Mouse (Mus musculus) embryo, embryonic 11 days (tissue): ENCODE data around the gene Olfr1000.
A peak's percentile ranks its signal among the peaks of the same experiment; 100 is the strongest.
"Not testable (repeated sequence)": the region's sequence is repeated elsewhere in the genome, so short reads cannot be mapped to it uniquely, and the experiment has no call there.

Experiments
- DNase-seq: peaks from one replicate; pipeline ENCODE4 v3.0.0-alpha.2; 2015

Gene Olfr1000

DNA sequence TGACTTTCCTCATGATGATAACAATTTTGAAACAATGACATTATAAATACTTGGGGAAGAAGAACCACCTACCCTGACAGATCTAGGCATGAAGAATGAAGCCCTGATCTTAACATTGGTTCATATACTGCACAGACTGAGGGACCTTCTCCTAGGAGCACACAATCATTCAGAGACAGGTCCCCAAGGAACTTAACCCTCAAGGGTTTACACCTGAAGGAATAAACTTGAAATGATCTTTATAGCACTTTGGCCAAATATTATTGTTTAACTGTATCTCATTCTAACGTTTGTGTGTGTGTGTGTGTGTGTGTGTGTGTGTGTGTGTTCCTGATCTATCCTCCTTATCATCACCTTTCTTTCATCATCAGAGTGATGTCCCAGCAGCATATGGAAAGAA, at the start of gene Olfr1000:
Gene Olfr1000 (minus strand): TSS at position 101 of the 400 bp plus-strand sequence.
- DNase-seq = no peak

DNA sequence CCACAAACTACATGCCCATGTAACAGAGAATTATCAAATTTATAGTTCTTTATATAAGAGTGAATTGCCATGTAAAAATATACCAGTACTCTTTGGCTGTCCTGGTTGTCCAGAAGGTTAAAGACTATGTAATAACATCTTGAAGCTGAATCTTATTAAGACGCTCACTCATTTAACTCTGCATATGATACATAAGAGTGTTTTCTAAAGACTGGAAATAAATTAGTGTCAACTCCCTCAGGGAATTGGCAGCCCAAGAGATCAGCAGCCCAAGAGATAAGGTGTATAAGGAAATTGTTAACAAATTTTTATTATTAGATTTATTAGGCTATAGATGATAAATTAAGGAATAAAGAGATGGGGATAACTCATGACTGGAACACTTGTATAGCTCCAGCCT, 38.9 kb upstream of the Olfr1000 start, which contains the start of gene Olfr1002:
Gene Olfr1002 (minus strand): TSS at position 101 of the 400 bp plus-strand sequence.
- no peak for DNase-seq

DNA sequence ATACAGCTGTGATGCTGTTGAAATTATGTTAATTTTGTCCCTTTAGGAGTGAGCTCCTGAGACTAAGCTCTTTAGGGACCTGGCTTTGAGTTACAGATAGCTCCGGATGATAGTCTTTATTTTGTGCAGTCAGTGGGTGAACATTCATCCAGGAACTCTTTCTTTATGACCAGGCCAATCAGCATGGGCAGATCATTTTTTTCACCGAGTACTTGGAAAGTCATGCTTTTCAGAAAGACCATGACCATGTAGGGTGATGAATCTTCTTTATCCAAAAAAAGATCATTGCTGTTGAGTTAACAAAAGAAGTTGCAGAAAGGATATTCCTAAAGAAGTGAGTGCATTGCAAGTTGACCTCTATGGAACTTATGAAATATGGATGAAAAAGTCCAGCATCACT, 23.1 kb downstream of the Olfr1000 start, which contains the start of gene Olfr998:
Gene Olfr998 (plus strand): TSS at position 301 of the 400 bp plus-strand sequence.
- DNase-seq = not testable (repeated sequence)

DNA sequence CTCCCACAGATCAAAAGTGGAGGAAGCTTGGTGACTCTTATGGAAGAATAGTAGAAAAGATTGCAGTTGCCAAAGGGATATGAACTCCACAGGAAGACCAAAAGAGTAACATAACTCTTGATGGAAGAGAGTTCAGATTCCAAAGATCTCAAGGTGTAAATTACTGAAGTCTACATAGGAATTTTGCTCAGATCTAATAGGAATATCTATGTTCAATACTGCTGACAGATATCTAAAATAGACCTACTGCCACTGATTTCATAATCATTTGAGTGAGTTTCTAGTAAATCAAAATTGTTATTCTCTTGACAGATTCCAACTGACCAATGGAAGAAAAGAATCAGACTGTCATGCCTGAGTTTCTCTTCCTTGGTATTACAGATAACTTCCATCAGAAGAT, 32.8 kb downstream of the Olfr1000 start, which contains the start of gene Olfr996:
Gene Olfr996 (plus strand): TSS at position 301 of the 400 bp plus-strand sequence.
- no peak for DNase-seq

- DNase-seq = peak; percentile 66
These were observed 50.5 kb downstream of the Olfr1000 start for GRCm38 (mm10) chr2:85561187-85561586.

GRCm38 (mm10) chr2:85560226-85560625, 51.5 kb downstream of the Olfr1000 start:
- no peak for DNase-seq
